Mouse (Mus musculus) lung, embryonic 16.5 days (tissue): ENCODE results near the gene Gm47996. TPM values are rescaled to one million over a fixed set of nuclear protein-coding genes. Genes with fewer than 3 reads are reported as not detected.
A peak's percentile ranks its signal among the peaks of the same experiment; 100 is the strongest.

Source experiments
- ATAC-seq: fragments of 200-750 bp; cut with Nextera tagmentation; 2 replicates; pipeline ENCODE4 v1.8.0; 2017; ENCODE audit warnings: low read depth, mild to moderate bottlenecking, moderate library complexity
- H3K27ac ChIP-seq: fragments of 300-500 bp; sonication (generic); 2 replicates; pipeline ENCODE4 v1.5.1; 2014; ENCODE audit warnings: mild to moderate bottlenecking, control low read depth, low read length
- H3K27me3 ChIP-seq: fragments of 300-500 bp; sonication (generic); 2 replicates; pipeline ENCODE4 v1.6.1; 2014; ENCODE audit warnings: low read depth, low read length, mixed read lengths; ENCODE audit not compliant: control insufficient read depth, insufficient read depth
- H3K36me3 ChIP-seq: fragments of 300-500 bp; sonication (generic); 2 replicates; pipeline ENCODE4 v1.6.1; 2014; ENCODE audit warnings: low read length; ENCODE audit not compliant: control insufficient read depth, insufficient read depth
- H3K4me1 ChIP-seq: fragments of 300-500 bp; sonication (generic); replicated peaks from 2 replicates; pipeline ENCODE4 v1.6.1; 2014; ENCODE audit warnings: low read length, mixed read lengths; ENCODE audit not compliant: control insufficient read depth, insufficient read depth
- H3K4me2 ChIP-seq: fragments of 300-500 bp; sonication (generic); 2 replicates; pipeline ENCODE4 v1.6.1; 2014; ENCODE audit warnings: low read depth, low read length, control low read depth
- H3K4me3 ChIP-seq: fragments of 300-500 bp; sonication (generic); 2 replicates; pipeline ENCODE4 v1.5.1; 2014; ENCODE audit warnings: mild to moderate bottlenecking, low read length, control low read depth
- H3K9ac ChIP-seq: fragments of 300-500 bp; sonication (generic); 2 replicates; pipeline ENCODE4 v1.6.1; 2014; ENCODE audit warnings: low read length, control low read depth
- H3K9me3 ChIP-seq: fragments of 300-500 bp; sonication (generic); 2 replicates; pipeline ENCODE4 v1.6.1; 2016; ENCODE audit warnings: low read length; ENCODE audit not compliant: control insufficient read depth
- WGBS: fragments of 180-500 bp; shearing (Covaris S2); extraction: QIAGEN DNeasy Blood & Tissue Kit; methylation state at CpG from one replicate; pipeline ENCODE4 v1.1.7; 2014; 5-methylcytosine and 5-hydroxymethylcytosine counted together
- polyA plus RNA-seq: library from polyadenylated mRNA; unstranded; fragments of >200 nt; fragmentation: Nextera tagmentation; extraction: Ambion mirVana; gene quantifications from 2 replicates; pipeline ENCODE4 v1.2.1, GENCODE M21; 2015

Gm47996 gene
- polyA plus RNA-seq, 1 experiment from 2014 or later: not detected

DNA sequence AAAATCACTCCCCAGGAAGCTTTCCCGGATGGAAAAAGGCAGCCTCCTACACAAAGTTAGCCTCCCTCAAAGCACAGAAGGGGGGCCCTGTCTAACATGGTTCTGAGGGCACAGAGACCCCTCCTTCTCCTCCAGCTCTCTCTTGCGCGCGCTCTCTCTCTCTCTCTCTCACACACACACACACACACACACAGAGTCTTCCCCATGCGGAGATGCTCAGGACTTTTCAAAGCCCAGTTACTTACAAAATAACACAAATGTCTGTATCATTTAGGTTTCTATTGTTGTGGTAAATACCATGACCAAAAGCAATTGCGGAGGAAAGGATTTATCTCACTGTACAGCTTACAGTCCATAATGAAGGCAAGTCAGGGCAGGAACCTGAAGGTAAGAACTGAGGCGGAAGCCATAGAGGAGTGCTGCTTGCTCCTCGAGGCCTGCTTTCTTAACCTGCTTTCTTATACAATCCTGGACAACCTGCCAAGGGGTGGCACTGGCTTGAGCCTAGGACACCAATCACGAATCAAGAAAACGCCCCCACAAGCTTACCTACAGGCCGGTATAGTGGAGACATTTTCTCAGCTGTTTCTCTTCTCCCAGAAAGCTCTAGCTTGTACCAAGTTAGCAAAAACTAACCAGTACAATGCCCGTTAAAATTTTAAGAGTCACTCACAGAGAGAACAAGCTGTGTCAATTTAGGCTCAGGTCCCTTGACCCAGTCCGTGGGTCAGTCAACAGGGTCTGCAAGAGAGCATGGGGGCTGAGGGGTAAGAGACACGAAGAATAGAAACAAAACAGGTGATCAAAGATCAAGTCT, 41.5 kb downstream of the Gm47996 start:
- Histone ChIP-seq H3K36me3 (no peaks in the 10 kb centered on the region), H3K27ac (0 out of 2 replicates have a peak overlapping the region, but pooled peaks have one; percentile 15), H3K9me3 (no peaks in the 10 kb centered on the region), H3K27me3 (no peaks in the 10 kb centered on the region), H3K4me2 (peak overlapping the region; percentile 40), H3K4me3 (peak overlapping the region; percentile 8; the same call in 1 of the 2 replicates), H3K9ac (no peak overlapping the region), H3K4me1 (no peaks in the 10 kb centered on the region)
- 72% methylated on average over 14 of the region's 14 CpGs for WGBS
- peak; percentile 51 for ATAC-seq

DNA sequence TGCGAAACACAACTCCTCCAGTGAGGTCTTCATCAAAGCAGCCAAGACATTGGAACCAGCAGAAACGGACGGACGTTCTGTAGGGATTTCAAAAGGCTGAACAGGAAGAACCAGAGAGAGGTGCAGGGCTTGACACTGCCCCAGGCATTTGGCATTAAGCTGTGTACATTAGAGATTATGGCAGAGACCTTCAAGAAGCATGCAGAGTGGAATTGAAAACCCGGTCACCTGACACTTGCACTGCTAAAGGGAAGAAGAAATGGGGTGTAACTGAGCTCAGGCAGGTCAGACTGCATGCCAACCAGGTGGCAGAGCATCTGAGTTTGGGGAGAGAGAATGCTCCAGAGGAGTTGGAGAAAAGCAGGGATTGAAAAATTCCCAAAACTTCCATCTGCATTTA, 45.5 kb downstream of the Gm47996 start:
- no peak overlapping the region for H3K4me2 ChIP-seq
- ATAC-seq: no peak
- no peaks in the 10 kb centered on the region for H3K4me1 ChIP-seq
- H3K9me3 ChIP-seq: no peaks in the 10 kb centered on the region
- H3K27me3 ChIP-seq: no peaks in the 10 kb centered on the region
- no peak overlapping the region for H3K4me3 ChIP-seq
- no peaks in the 10 kb centered on the region for H3K36me3 ChIP-seq
- H3K9ac ChIP-seq: no peak overlapping the region
- WGBS: 63% methylated on average over 5 of the region's 5 CpGs
- H3K27ac ChIP-seq: no peak overlapping the region

DNA sequence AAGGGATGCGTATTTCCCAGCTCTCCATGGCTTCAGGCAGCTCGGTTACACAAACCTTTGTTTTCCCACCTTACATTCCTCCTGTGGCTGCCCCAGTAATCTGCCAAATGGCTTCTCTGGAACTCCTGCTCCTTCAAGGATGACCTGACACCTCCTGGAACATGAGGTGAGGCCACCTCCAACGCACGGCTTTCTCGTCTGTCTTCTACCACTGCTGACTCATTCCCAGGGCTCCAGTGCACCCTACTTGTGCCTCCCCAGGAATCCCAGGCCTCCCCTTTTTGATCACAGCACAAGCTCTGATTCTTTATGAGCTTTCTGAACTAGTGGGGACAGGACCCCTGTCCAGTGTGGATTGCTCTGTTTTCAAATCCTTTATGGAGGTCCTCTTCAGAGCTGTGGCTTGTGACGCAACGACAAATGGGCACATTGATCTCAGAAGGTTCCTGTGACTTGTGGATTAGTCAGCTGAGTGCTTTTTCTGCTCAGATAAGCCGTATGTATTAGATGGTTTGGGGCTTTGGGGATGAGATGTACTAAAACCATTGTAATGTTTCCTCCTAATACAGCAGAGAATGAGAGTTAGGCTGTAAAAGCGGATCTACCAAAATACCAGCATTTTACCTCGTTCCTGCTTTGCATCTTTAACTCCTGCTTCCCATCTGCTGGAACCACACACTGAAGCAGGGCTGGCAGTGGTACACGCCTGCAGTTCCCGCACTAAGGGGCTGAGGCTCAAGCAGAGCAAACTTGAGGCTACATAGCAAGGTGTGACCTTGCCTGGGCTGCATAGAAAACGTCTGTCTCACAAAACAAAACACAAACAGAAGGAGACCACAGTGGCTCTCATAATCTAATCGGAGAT, 48.4 kb downstream of the Gm47996 start:
- Histone ChIP-seq H3K27ac (no peak overlapping the region), H3K36me3 (no peaks in the 10 kb centered on the region), H3K4me2 (no peak overlapping the region), H3K9me3 (no peaks in the 10 kb centered on the region), H3K27me3 (no peaks in the 10 kb centered on the region), H3K4me3 (no peak overlapping the region), H3K9ac (no peak overlapping the region), H3K4me1 (no peaks in the 10 kb centered on the region)
- no peak for ATAC-seq
- 53% methylated on average over 14 of the region's 14 CpGs for WGBS

DNA sequence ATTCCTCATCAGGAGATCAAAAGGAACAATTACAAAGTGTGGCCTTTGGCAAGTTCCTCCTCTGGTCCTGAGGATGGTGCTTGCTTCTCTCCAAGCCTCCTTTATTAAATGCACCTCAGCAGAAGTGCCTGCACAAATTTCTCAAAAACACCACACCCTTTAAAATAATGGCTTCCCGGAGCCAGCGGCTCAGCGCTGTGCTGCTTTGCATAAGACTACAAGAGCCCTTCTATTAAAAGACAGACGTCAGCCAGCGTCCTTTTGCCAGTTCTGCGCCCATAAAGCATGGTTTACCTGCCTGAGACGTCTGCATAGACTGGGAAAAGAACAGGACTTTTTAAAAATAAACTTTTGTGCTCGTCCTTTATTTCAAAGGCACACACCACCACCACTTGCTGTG, 49.1 kb downstream of the Gm47996 start:
- H3K9me3 ChIP-seq: no peaks in the 10 kb centered on the region
- no peak for ATAC-seq
- no peak overlapping the region for H3K4me3 ChIP-seq
- WGBS: 43% methylated on average over 8 of the region's 8 CpGs
- H3K4me1 ChIP-seq: no peaks in the 10 kb centered on the region
- no peak overlapping the region for H3K27ac ChIP-seq
- H3K27me3 ChIP-seq: no peaks in the 10 kb centered on the region
- H3K9ac ChIP-seq: no peak overlapping the region
- H3K36me3 ChIP-seq: no peaks in the 10 kb centered on the region
- no peak overlapping the region for H3K4me2 ChIP-seq

Other genes with a start within 250 kb of the Gm47996 start
- 11.7 and 12.0 TPM in 2 replicates for gene Hmcn1, start 216.7 kb upstream of the Gm47996 start, polyA plus RNA-seq
- 0.11 TPM in 1 of 2 replicates, not detected in the other for gene Gm47985, start 27.6 kb upstream of the Gm47996 start, polyA plus RNA-seq
- gene Gm8947, start 17.8 kb upstream of the Gm47996 start, polyA plus RNA-seq: not detected in 2 replicates
- not detected in 2 replicates for gene Gm47995, start 11.7 kb upstream of the Gm47996 start, polyA plus RNA-seq
- gene 3110040M04Rik, start 6.0 kb upstream of the Gm47996 start, polyA plus RNA-seq: not detected in 2 replicates
- 212 and 230 TPM in 2 replicates for gene Ivns1abp, start 134.3 kb downstream of the Gm47996 start, polyA plus RNA-seq
- gene Swt1, start 218.3 kb downstream of the Gm47996 start, polyA plus RNA-seq: 32.0 and 38.7 TPM in 2 replicates
- 39.9 and 41.7 TPM in 2 replicates for gene Trmt1l, start 218.4 kb downstream of the Gm47996 start, polyA plus RNA-seq